19 mouse cellular contexts compared by ENCODE assay signal in the genomic region with DNA sequence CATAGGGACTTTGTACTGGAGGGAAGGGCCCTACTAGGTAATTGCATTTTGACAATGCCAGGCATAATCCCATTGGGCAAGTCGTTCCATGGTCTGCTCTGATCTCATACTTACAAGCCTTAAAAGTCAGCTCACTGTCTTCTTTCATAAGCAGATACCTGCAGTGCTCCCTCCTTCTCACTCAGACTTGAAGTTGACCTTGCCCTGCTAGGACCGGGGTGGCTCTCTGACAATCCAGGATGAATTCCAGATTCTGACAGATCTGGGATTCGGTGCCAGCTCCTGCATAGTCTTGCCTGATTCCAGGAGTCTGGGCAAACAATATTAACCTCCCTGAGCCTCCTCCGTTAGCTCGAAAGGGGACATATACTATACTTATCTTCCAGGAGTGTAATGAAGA. TPM values are rescaled to one million over a fixed set of nuclear protein-coding genes. Genes with fewer than 3 reads are reported as not detected.
"Had no signal": no experiment of that assay in that cellular context is flagged by ENCODE, and none has a peak within 500 bp of the region (broad histone marks: within the 10 kb centered on the region; RNA-seq: fewer than 3 reads in every experiment).

No protein-coding gene starts in this region.

- H3K4me3 ChIP-seq: midbrain, embryonic 10.5 days; myocyte; neural tube, embryonic 13.5 days; neural tube, embryonic 15.5 days had no signal

- DNase-seq: lung, adult 18-20 months; lung, embryonic 14.5 days; lung, postnatal 10 days; lung, postnatal 4 days; midbrain, embryonic 14.5 days; retina, postnatal 1 day; right cerebral cortex, adult 18-20 months; right cerebral cortex, postnatal 25 days; right cerebral cortex, postnatal 4 days; spleen, adult 18-20 months; thymus, adult 18-20 months; thymus, postnatal 14 days; thymus, postnatal 36 days had no signal

- H3K27ac ChIP-seq: midbrain, embryonic 10.5 days; neural tube, embryonic 13.5 days; neural tube, embryonic 15.5 days had no signal

RNA-seq across cellular contexts. Expression of gene Gm9767, which starts 6.1 kb away (rescaled TPM):
- total RNA-seq: megakaryocyte, adult 5-6 weeks; megakaryocyte-erythroid progenitor cell, adult 5-6 weeks had no signal

RNA-seq across cellular contexts. Expression of gene Tmem200a, which starts 6.9 kb away (rescaled TPM):
- total RNA-seq: megakaryocyte, adult 5-6 weeks; megakaryocyte-erythroid progenitor cell, adult 5-6 weeks had no signal
